Mouse (Mus musculus): ENCODE measurements around the gene Cdc16.

Cdc16 gene

GRCm38 (mm10) chr8:13799566-13799965 lies 42.1 kb downstream of the Cdc16 start:
- in situ Hi-C loops (cut with MseI, MboI) = no loop called here

DNA sequence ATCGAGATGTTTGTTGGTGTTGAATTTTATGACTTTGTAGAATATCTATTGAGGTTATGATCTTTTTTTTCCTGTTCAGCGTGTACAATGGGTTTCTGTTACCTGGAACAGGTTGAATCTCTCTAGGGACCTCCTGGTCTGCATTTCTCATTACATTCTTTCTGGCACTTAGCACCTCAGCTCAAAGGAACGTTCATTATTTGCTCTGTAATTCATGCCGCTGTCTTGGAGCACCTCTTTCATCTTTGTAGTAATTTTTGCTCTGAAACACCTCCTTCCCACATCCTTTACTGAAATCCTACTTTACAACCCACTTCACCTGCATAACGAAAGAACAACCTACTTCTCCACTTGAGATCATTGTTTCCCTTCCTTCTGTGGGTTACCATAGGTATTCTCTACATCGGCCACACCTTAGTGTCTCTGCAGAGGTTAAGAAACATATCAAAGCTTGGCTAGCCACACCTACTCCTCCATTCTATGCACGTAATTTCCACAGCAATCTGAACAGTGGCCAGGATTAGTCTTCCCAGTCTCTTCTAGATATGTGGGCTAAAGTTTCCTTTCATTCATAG lies 71.2 kb downstream of the Cdc16 start:
- in situ Hi-C loops (cut with MseI, MboI) = no loop called here

Measured in mouse trophoblast stem cell (cell line).